Mouse (Mus musculus) CH12.LX (cell line): ENCODE measurements around the gene Fancc. TPM values are rescaled to one million over a fixed set of nuclear protein-coding genes. Genes with fewer than 3 reads are reported as not detected.

Experiments
- DNase-seq: peaks from one replicate; pipeline ENCODE4 v3.0.0-alpha.2; 2013; ENCODE audit errors: extremely low read depth
- H3K27ac ChIP-seq: 2 replicates; pipeline ENCODE4 v1.5.1; 2012; ENCODE audit warnings: low read depth, mild to moderate bottlenecking, control low read depth, moderate library complexity; ENCODE audit not compliant: insufficient read depth
- H3K27me3 ChIP-seq: replicated peaks from 2 replicates; pipeline ENCODE3; 2012; ENCODE audit warnings: inconsistent platforms
- H3K36me3 ChIP-seq, 2 experiments: replicated peaks in 1 of 2; 2 replicates each; pipeline versions ENCODE3 to v1.6.1; 2012; ENCODE audit warnings: inconsistent platforms in 1 of 2, low read length in 1 of 2, mild to moderate bottlenecking in 1 of 2, mixed read lengths in 1 of 2, moderate library complexity in 1 of 2; ENCODE audit not compliant: control insufficient read depth in 1 of 2, insufficient read depth in 1 of 2
- H3K4me1 ChIP-seq, 2 experiments: 2 replicates each; pipeline ENCODE4 v1.6.1; 2012; ENCODE audit warnings: inconsistent platforms in 1 of 2, moderate library complexity in 1 of 2; ENCODE audit not compliant: insufficient read depth in 2 of 2, control insufficient read depth in 1 of 2
- H3K4me2 ChIP-seq: 2 replicates; pipeline ENCODE4 v1.6.1; 2012; ENCODE audit warnings: low read depth, mild to moderate bottlenecking, control low read depth; ENCODE audit not compliant: poor library complexity, insufficient read depth, severe bottlenecking
- H3K4me3 ChIP-seq, 3 experiments: fragments of 150-350 bp in 1 of 3; sonication (generic) in 1 of 3; replicated peaks in 1 of 3; 2 replicates each; pipeline versions ENCODE3 to v1.5.1; 2011 to 2012; ENCODE audit warnings: low read depth in 2 of 3, low read length in 2 of 3, mild to moderate bottlenecking in 2 of 3, moderate library complexity in 2 of 3, control low read depth in 1 of 3, improper control_type of control experiment in 1 of 3, inconsistent platforms in 1 of 3, mixed read lengths in 1 of 3; ENCODE audit not compliant: poor library complexity in 1 of 3
- H3K79me2 ChIP-seq: replicated peaks from 2 replicates; pipeline ENCODE4 v1.6.1; 2012; ENCODE audit warnings: mild to moderate bottlenecking, moderate library complexity; ENCODE audit not compliant: control insufficient read depth, poor library complexity, insufficient read depth, severe bottlenecking; ENCODE audit errors: extremely low read depth
- H3K9ac ChIP-seq: 2 replicates; pipeline ENCODE4 v1.6.1; 2012; ENCODE audit warnings: low read depth, mild to moderate bottlenecking, control low read depth, moderate library complexity; ENCODE audit not compliant: insufficient read depth
- H3K9me3 ChIP-seq: replicated peaks from 2 replicates; pipeline ENCODE3; 2012; ENCODE audit warnings: low read length, inconsistent platforms, mixed read lengths
- BHLHE40 ChIP-seq: IDR thresholded peaks from 2 replicates; pipeline ENCODE4 v1.6.1; 2011; ENCODE audit warnings: mild to moderate bottlenecking, low read depth, low read length, improper control_type of control experiment
- CHD1 ChIP-seq: IDR thresholded peaks from 2 replicates; pipeline ENCODE4 v1.6.1; 2012; ENCODE audit warnings: low read depth, low read length, improper control_type of control experiment, inconsistent platforms
- CHD2 ChIP-seq: IDR thresholded peaks from 2 replicates; pipeline ENCODE4 v1.6.1; 2011; ENCODE audit warnings: low read length, improper control_type of control experiment
- CTCF ChIP-seq, 2 experiments: IDR thresholded peaks in 1 of 2; conservative IDR thresholded peaks in 1 of 2; 2 replicates each; pipeline ENCODE4 v1.5.1; 2011 to 2012; ENCODE audit warnings: low read depth in 2 of 2, low read length in 2 of 2, improper control_type of control experiment in 1 of 2, inconsistent platforms in 1 of 2, mild to moderate bottlenecking in 1 of 2, moderate library complexity in 1 of 2
- E2F4 ChIP-seq: IDR thresholded peaks from 2 replicates; pipeline ENCODE4 v1.6.1; 2011; ENCODE audit warnings: low read depth, low read length, improper control_type of control experiment; ENCODE audit not compliant: insufficient replicate concordance
- EP300 ChIP-seq: IDR thresholded peaks from 2 replicates; pipeline ENCODE4 v1.6.1; 2011; ENCODE audit warnings: low read length, improper control_type of control experiment
- ETS1 ChIP-seq: conservative IDR thresholded peaks from 2 replicates; pipeline ENCODE4 v1.6.1; 2012; ENCODE audit warnings: low read depth, mild to moderate bottlenecking, inconsistent platforms, low read length, improper control_type of control experiment, moderate library complexity
- GABPA ChIP-seq: IDR thresholded peaks from 2 replicates; pipeline ENCODE4 v1.6.1; 2012; ENCODE audit warnings: low read depth, low read length, improper control_type of control experiment, inconsistent platforms; ENCODE audit not compliant: insufficient replicate concordance
- JUND ChIP-seq: conservative IDR thresholded peaks from 2 replicates; pipeline ENCODE4 v1.6.1; 2011; ENCODE audit warnings: low read depth, low read length, improper control_type of control experiment
- KAT2A ChIP-seq: IDR thresholded peaks from 2 replicates; pipeline ENCODE4 v1.6.1; 2012; ENCODE audit warnings: low read length, improper control_type of control experiment, inconsistent platforms; ENCODE audit not compliant: insufficient replicate concordance
- MAFK ChIP-seq: IDR thresholded peaks from 2 replicates; pipeline ENCODE4 v1.6.1; 2011; ENCODE audit warnings: low read length, improper control_type of control experiment; ENCODE audit not compliant: insufficient replicate concordance
- MAZ ChIP-seq: IDR thresholded peaks from 2 replicates; pipeline ENCODE4 v1.6.1; 2012; ENCODE audit warnings: low read depth, mild to moderate bottlenecking, inconsistent platforms, low read length, improper control_type of control experiment, moderate library complexity
- MEF2A ChIP-seq: IDR thresholded peaks from 2 replicates; pipeline ENCODE4 v1.6.1; 2014; ENCODE audit warnings: low read depth, mild to moderate bottlenecking, inconsistent platforms, low read length, improper control_type of control experiment, borderline replicate concordance
- MXI1 ChIP-seq: IDR thresholded peaks from 2 replicates; pipeline ENCODE4 v1.6.1; 2011; ENCODE audit warnings: mild to moderate bottlenecking, low read depth, low read length, improper control_type of control experiment
- MYC ChIP-seq: IDR thresholded peaks from 2 replicates; pipeline ENCODE4 v1.6.1; 2011; ENCODE audit warnings: low read depth, mild to moderate bottlenecking, improper control_type of control experiment, low read length
- NELFE ChIP-seq: IDR thresholded peaks from 2 replicates; pipeline ENCODE4 v1.6.1; 2011; ENCODE audit warnings: low read depth, low read length, improper control_type of control experiment
- NRF1 ChIP-seq: IDR thresholded peaks from 2 replicates; pipeline ENCODE4 v1.6.1; 2014; ENCODE audit warnings: low read depth, mild to moderate bottlenecking, inconsistent platforms, low read length, improper control_type of control experiment, moderate library complexity
- PAX5 ChIP-seq: IDR thresholded peaks from 2 replicates; pipeline ENCODE4 v1.6.1; 2012; ENCODE audit warnings: low read length, inconsistent platforms, mixed read lengths
- POLR2A ChIP-seq: IDR thresholded peaks from 2 replicates; pipeline ENCODE4 v1.6.1; 2011; ENCODE audit warnings: low read depth, mild to moderate bottlenecking, improper control_type of control experiment, low read length
- SMC3 ChIP-seq: IDR thresholded peaks from 2 replicates; pipeline ENCODE4 v1.6.1; 2011; ENCODE audit warnings: low read depth, low read length, improper control_type of control experiment
- TBP ChIP-seq: conservative IDR thresholded peaks from 2 replicates; pipeline ENCODE4 v1.6.1; 2011; ENCODE audit warnings: low read depth, low read length, improper control_type of control experiment
- UBTF ChIP-seq: IDR thresholded peaks from 2 replicates; pipeline ENCODE4 v1.6.1; 2012; ENCODE audit warnings: low read depth, mild to moderate bottlenecking, inconsistent platforms, low read length, improper control_type of control experiment, moderate library complexity
- USF1 ChIP-seq: IDR thresholded peaks from 2 replicates; pipeline ENCODE4 v1.6.1; 2014; ENCODE audit warnings: low read depth, mild to moderate bottlenecking, inconsistent platforms, low read length, improper control_type of control experiment
- USF2 ChIP-seq: conservative IDR thresholded peaks from 2 replicates; pipeline ENCODE4 v1.6.1; 2011; ENCODE audit warnings: low read depth, low read length, improper control_type of control experiment
- ZC3H11A ChIP-seq: IDR thresholded peaks from 2 replicates; pipeline ENCODE4 v1.6.1; 2012; ENCODE audit warnings: low read depth, mild to moderate bottlenecking, inconsistent platforms, low read length, improper control_type of control experiment
- ZNF384 ChIP-seq: IDR thresholded peaks from 2 replicates; pipeline ENCODE4 v1.6.1; 2012; ENCODE audit warnings: low read depth, low read length, improper control_type of control experiment, inconsistent platforms
- dilution Hi-C: fragments of 300-500 bp; cut with MboI; formaldehyde crosslinking; loops from 2 replicates; pipeline ENCODE4 v1.14.3; 2020; ENCODE audit warnings: low sequenced_read_pairs; ENCODE audit not compliant: extremely low pct_unique_long_range_greater_than_20kb, extremely low pct_ligation_motif_present
- in situ Hi-C: fragments of 300-500 bp; cut with MboI; formaldehyde crosslinking; loops from 3 replicates; pipeline ENCODE4 v1.14.3; 2019; ENCODE audit warnings: low sequenced_read_pairs, low pct_ligation_motif_present, low pct_unique_long_range_greater_than_20kb, mixed read lengths
- polyA plus RNA-seq: library from polyadenylated mRNA; unstranded; fragments of >175 nt; gene quantifications from 2 replicates; pipeline ENCODE4 v1.2.1, GENCODE M21; 2012; ENCODE audit warnings: low read depth; ENCODE audit not compliant: insufficient read length
- total RNA-seq, 2 experiments: library from RNA; depleted of rRNA; stranded (reverse); fragments of 300-350 nt in 1 of 2; fragments of >200 nt in 1 of 2; gene quantifications; 2 replicates each; pipeline ENCODE4 v1.2.3; 2012 to 2014

The Fancc gene
- total and polyA plus RNA-seq, 3 experiments, result 8.2 to 12.4 (median 8.7) TPM

DNA sequence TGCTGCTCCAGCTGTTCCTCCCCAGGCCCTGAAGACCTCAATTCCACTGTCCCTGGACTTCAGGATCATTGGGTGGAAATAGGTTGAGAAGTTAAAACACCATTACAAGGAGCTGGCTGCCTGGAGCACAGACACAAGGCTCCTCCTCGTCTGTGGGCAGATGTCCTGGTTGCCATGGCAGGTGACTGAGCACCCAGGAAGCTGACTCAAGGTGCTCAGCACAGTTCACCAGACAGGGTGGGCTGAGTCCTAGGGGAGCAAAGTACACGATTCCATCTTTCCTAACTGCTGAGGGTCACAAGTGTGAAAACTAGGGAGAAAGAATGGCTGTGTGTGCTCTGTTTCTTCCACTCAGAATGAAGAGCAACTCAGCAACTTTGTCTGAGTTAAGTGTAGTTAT, 185.9 kb downstream of the Fancc start:
- peaks cover 11 to 68% of the 10 kb centered on the region in 2 experiments for H3K36me3 ChIP-seq
- H3K27ac ChIP-seq, result no peak overlapping the region
- in situ Hi-C loops, result no loop called here
- no peaks in the 10 kb centered on the region for H3K79me2 ChIP-seq
- no peaks in the 10 kb centered on the region for H3K27me3 ChIP-seq
- no peak for DNase-seq
- TF ChIP-seq EP300, result no peak
- TF ChIP-seq NRF1, result no peak
- no peak for TF ChIP-seq E2F4
- TF ChIP-seq BHLHE40, result no peak
- no peak for TF ChIP-seq CHD2
- TF ChIP-seq ZC3H11A, result no peak
- no peak for TF ChIP-seq KAT2A
- no peak for TF ChIP-seq MEF2A
- TF ChIP-seq MYC, result no peak
- no peak for TF ChIP-seq MXI1
- TF ChIP-seq TBP, result no peak
- TF ChIP-seq GABPA, result no peak
- no peak for TF ChIP-seq JUND
- TF ChIP-seq NELFE, result no peak
- TF ChIP-seq PAX5, result no peak
- TF ChIP-seq USF1, result no peak
- TF ChIP-seq, all 38 proteins: peak for 0
- H3K9me3 ChIP-seq, result no peaks in the 10 kb centered on the region
- dilution Hi-C loops, result no loop called here
- no peak overlapping the region for H3K4me3 ChIP-seq
- H3K4me1 ChIP-seq, result no peaks in the 10 kb centered on the region
- H3K9ac ChIP-seq, result no peak overlapping the region
- H3K4me2 ChIP-seq, result no peak overlapping the region

DNA sequence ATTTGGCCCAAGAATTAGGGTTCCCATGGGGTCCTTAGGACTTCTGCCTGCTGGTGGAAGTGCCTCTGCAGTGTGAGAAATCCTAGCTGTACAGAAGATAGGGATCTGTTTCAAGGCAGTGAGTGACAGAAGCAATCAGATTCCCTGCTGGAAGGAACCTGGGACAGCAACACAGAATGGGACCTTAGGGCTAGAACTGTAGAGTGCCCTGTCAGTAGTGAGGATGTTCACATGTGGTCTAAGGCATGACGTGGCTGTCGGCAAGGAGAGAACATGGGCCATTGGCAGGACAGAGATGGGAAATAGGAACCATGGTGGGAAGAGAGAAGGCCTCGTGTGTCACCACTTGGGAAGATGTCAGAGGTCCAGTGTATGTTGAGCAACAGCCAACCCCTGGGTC, 187.5 kb downstream of the Fancc start:
- Histone ChIP-seq H3K4me3 (no peak overlapping the region), H3K36me3 (peaks cover 12 to 73% of the 10 kb centered on the region in 2 experiments), H3K27me3 (no peaks in the 10 kb centered on the region), H3K79me2 (no peaks in the 10 kb centered on the region), H3K9ac (no peak overlapping the region), H3K9me3 (no peaks in the 10 kb centered on the region), H3K27ac (no peak overlapping the region), H3K4me2 (no peak overlapping the region), H3K4me1 (no peaks in the 10 kb centered on the region)
- no peak for DNase-seq
- in situ Hi-C loops (no loop called here), dilution Hi-C loops (no loop called here)
- TF ChIP-seq SMC3, result no peak
- no peak for TF ChIP-seq ZNF384
- TF ChIP-seq USF2, result no peak
- no peak for TF ChIP-seq TBP
- TF ChIP-seq MAFK, result no peak
- no peak for TF ChIP-seq ETS1
- TF ChIP-seq NELFE, result no peak
- TF ChIP-seq CTCF (conservative IDR thresholded peaks at IDR 0.05 in 1 of 2, IDR thresholded peaks at IDR 0.05 in 1 of 2; ENCODE audit: low read depth in 2 of 2, low read length in 2 of 2), result no peak
- TF ChIP-seq BHLHE40, result no peak
- no peak for TF ChIP-seq POLR2A
- TF ChIP-seq JUND, result no peak
- TF ChIP-seq USF1, result no peak
- TF ChIP-seq MEF2A, result no peak
- TF ChIP-seq NRF1, result no peak
- no peak for TF ChIP-seq CHD1
- TF ChIP-seq MAZ, result no peak
- TF ChIP-seq GABPA, result no peak
- TF ChIP-seq UBTF, result no peak
